In genomic region chr3:101435672-101436071, GRCm38 (mm10) we compare ENCODE assay signal across 28 mouse cellular contexts. TPM values are rescaled to one million over a fixed set of nuclear protein-coding genes. Genes with fewer than 3 reads are reported as not detected.
DNase-seq lines count a peak whose midpoint lies in the region; ATAC-seq lines count a peak whose summit lies in the region.
"Had no signal": no experiment of that assay in that cellular context is flagged by ENCODE, and none has a peak within 500 bp of the region (broad histone marks: within the 10 kb centered on the region; RNA-seq: fewer than 3 reads in every experiment).

No protein-coding gene starts in this region.

- H3K27ac ChIP-seq in heart, embryonic 14.5 days (replicated peaks in 1 of 2; ENCODE audit: control insufficient read depth in 1 of 2, insufficient read depth in 1 of 2, low read depth in 2 of 2, low read length in 2 of 2): peak overlapping the region in 1 of 2 experiments; percentile 59; a peak in 2 of 4 replicates
- H3K27ac ChIP-seq: embryonic facial prominence, embryonic 13.5 days; forebrain, embryonic 10.5 days; forebrain, embryonic 15.5 days; kidney, postnatal 0 days; limb, embryonic 10.5 days; limb, embryonic 15.5 days had no signal

- peaks cover 43 to 67% of the 10 kb centered on the region in 2 experiments for H3K4me1 ChIP-seq in heart, embryonic 14.5 days (ENCODE audit: control insufficient read depth in 2 of 2, insufficient read depth in 2 of 2, low read length in 2 of 2)
- H3K4me1 ChIP-seq: forebrain, embryonic 15.5 days had no signal

- H3K9ac ChIP-seq in heart, embryonic 14.5 days (ENCODE audit: low read length): no peak overlapping the region
- H3K9ac ChIP-seq: embryonic facial prominence, embryonic 13.5 days; forebrain, embryonic 15.5 days; hindbrain, embryonic 13.5 days; limb, embryonic 15.5 days; liver, embryonic 13.5 days had no signal

- no peak overlapping the region for H3K4me3 ChIP-seq in heart, embryonic 14.5 days (ENCODE audit: control insufficient read depth in 1 of 2, insufficient read depth in 1 of 2, low read depth in 1 of 2, low read length in 2 of 2)
- H3K4me3 ChIP-seq: embryonic facial prominence, embryonic 13.5 days; forebrain, embryonic 10.5 days; forebrain, embryonic 15.5 days; hindbrain, embryonic 13.5 days; limb, embryonic 10.5 days; limb, embryonic 15.5 days; liver, embryonic 13.5 days had no signal

- H3K36me3 ChIP-seq in heart, embryonic 14.5 days (ENCODE audit: control insufficient read depth, insufficient read depth, low read length): peaks cover 60% of the 10 kb centered on the region

- no peak for ATAC-seq in heart, embryonic 14.5 days (ENCODE audit: insufficient number of reproducible peaks, insufficient read depth, low FRiP score, low read depth)
- ATAC-seq: forebrain, embryonic 15.5 days; intestine, embryonic 16.5 days; midbrain, embryonic 16.5 days had no signal

- peak overlapping the region; percentile 19; the same call in 1 of the 2 replicates for H3K4me2 ChIP-seq in heart, embryonic 14.5 days (ENCODE audit: low read length)
- H3K4me2 ChIP-seq: embryonic facial prominence, embryonic 13.5 days; forebrain, embryonic 15.5 days; hindbrain, embryonic 13.5 days; limb, embryonic 15.5 days; liver, embryonic 13.5 days had no signal

- H3K27me3 ChIP-seq in heart, embryonic 14.5 days (ENCODE audit: control insufficient read depth, insufficient read depth, low read length): no peaks in the 10 kb centered on the region
- H3K27me3 ChIP-seq: embryonic facial prominence, embryonic 13.5 days; forebrain, embryonic 15.5 days; hindbrain, embryonic 13.5 days; limb, embryonic 15.5 days; liver, embryonic 13.5 days had no signal

- peak; percentile 11 for DNase-seq in gastrocnemius, adult 18-20 months (ENCODE audit: low spot score)
- DNase-seq in gastrocnemius, postnatal 4 days (ENCODE audit: low spot score in 2 of 2): no peak
- DNase-seq in heart, adult 18-20 months: no peak
- peak; percentile 56 for DNase-seq in heart, postnatal 4 days
- DNase-seq in heart, adult 8-10 months (ENCODE audit: low spot score): no peak
- no peak for DNase-seq in yolk sac, embryonic 10.5 days (ENCODE audit: low spot score)
- DNase-seq: adrenal gland, postnatal 14 days; cerebellum, adult 11 months; cerebellum, adult 9-10 months; kidney, adult 8-10 months; kidney, postnatal 4 days; layer of hippocampus, postnatal 36 days; liver, embryonic 13.5 days; lung, adult 18-20 months; lung, postnatal 10 days; right cerebral cortex, postnatal 25 days; spleen, adult 18-20 months; thymus, postnatal 14 days had no signal

- whole genome bisulfite sequencing in heart, embryonic 14.5 days: 43% methylated on average over 8 of the region's 8 CpGs

- no peaks in the 10 kb centered on the region for H3K9me3 ChIP-seq in heart, embryonic 14.5 days (ENCODE audit: control insufficient read depth, low read length)
- H3K9me3 ChIP-seq: embryonic facial prominence, embryonic 13.5 days; forebrain, embryonic 10.5 days; forebrain, embryonic 15.5 days; hindbrain, embryonic 13.5 days; limb, embryonic 10.5 days; limb, embryonic 15.5 days; liver, embryonic 13.5 days had no signal

RNA-seq across cellular contexts. Expression of gene Igsf3, which starts 58.8 kb away (rescaled TPM):
- 1 to 10 TPM; 2.9 to 3.7 TPM for total RNA-seq in gastrocnemius, adult 18-20 months (2021)
- total RNA-seq in gastrocnemius, postnatal 4 days (2021): 10 to 100 TPM; 38.3 to 38.8 TPM
- polyA plus RNA-seq in heart, embryonic 14.5 days (2014; fragmentation: Nextera tagmentation; extraction: Ambion mirVana): 25.5 and 28.1 TPM in 2 replicates
- 10 to 100 TPM; 10.5 to 10.6 TPM for total RNA-seq in heart, adult 18-20 months (2021)
- 10 to 100 TPM; 26.9 to 29.8 TPM for total RNA-seq in heart, postnatal 4 days (2021)
- 10 to 100 TPM; 10.1 to 12.3 (median 12.0) TPM for total RNA-seq in heart, adult 8-10 months (2022)

Comparison
In these comparisons a context has a peak if more than half of its experiments do, and no peak if none do; other contexts are left out.
1. DNase-seq: peak in gastrocnemius, adult 18-20 months (single experiment) and heart, postnatal 4 days (single experiment); none in gastrocnemius, postnatal 4 days (0 of 2), heart, adult 18-20 months (0 of 2), heart, adult 8-10 months (single experiment) and yolk sac, embryonic 10.5 days (single experiment).